Mouse (Mus musculus) embryonic facial prominence, embryonic 13.5 days (tissue): ENCODE measurements at regions not wholly inside any gene's neighbourhood (a gene's known extent, or its start where the extent isn't known, plus 50 kb on each side); places are given as distances from the start of the nearest gene placed in this dataset.

Source experiments
- ATAC-seq: fragments of 200-750 bp; cut with Nextera tagmentation; 2 replicates; pipeline ENCODE4 v1.8.0; 2017; ENCODE audit warnings: low read depth; ENCODE audit not compliant: insufficient number of reproducible peaks, insufficient read depth, low FRiP score, low TSS enrichment
- H3K27ac ChIP-seq: fragments of 300-500 bp; sonication (generic); 2 replicates; pipeline ENCODE4 v1.5.1; 2015; ENCODE audit warnings: moderate library complexity, mild to moderate bottlenecking, inconsistent platforms
- H3K27me3 ChIP-seq: fragments of 300-500 bp; sonication (generic); 2 replicates; pipeline ENCODE4 v1.6.1; 2015; ENCODE audit warnings: mild to moderate bottlenecking, inconsistent platforms
- H3K36me3 ChIP-seq: fragments of 300-500 bp; sonication (generic); 2 replicates; pipeline ENCODE4 v1.6.1; 2015; ENCODE audit warnings: mild to moderate bottlenecking, inconsistent platforms
- H3K4me1 ChIP-seq: fragments of 300-500 bp; sonication (generic); 2 replicates; pipeline ENCODE4 v1.6.1; 2015; ENCODE audit warnings: inconsistent platforms
- H3K4me2 ChIP-seq: fragments of 300-500 bp; sonication (generic); 2 replicates; pipeline ENCODE4 v1.6.1; 2015; ENCODE audit warnings: moderate library complexity, mild to moderate bottlenecking, inconsistent platforms
- H3K4me3 ChIP-seq: fragments of 300-500 bp; sonication (generic); 2 replicates; pipeline ENCODE4 v1.5.1; 2015; ENCODE audit warnings: mild to moderate bottlenecking, inconsistent platforms
- H3K9ac ChIP-seq: fragments of 300-500 bp; sonication (generic); 2 replicates; pipeline ENCODE4 v1.6.1; 2015; ENCODE audit warnings: mild to moderate bottlenecking, inconsistent platforms
- H3K9me3 ChIP-seq: fragments of 300-500 bp; sonication (generic); 2 replicates; pipeline ENCODE4 v1.6.1; 2016; ENCODE audit warnings: inconsistent platforms
- WGBS: fragments of 180-500 bp; shearing (Covaris S2); methylation state at CpG from one replicate; pipeline ENCODE4 v1.1.7; 2015; ENCODE audit warnings: mixed read lengths; 5-methylcytosine and 5-hydroxymethylcytosine counted together

DNA sequence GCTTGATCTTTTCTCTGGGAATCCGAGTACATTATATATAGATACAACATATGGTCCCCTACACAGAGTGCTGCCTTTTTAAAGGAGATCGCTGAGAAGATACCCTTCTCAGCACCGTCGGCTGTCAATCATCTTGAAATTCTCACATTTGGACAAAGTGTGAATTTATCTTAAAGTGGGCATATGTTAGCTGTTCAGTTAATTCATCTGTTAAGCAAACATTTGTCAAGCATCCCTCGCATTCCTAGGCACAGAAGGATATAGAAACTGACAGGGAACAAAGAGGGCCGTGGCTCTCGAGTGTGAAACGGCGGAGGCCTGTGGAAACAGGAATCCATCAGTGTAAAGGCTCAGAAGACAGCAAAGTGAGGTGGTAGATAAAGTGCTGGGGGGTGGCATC is 144.9 kb downstream of the Rsl24d1 start:
- Histone ChIP-seq H3K4me1 (peaks cover 2% of the 10 kb centered on the region; the same call in 1 of the 2 replicates), H3K9ac (no peak overlapping the region), H3K36me3 (no peaks in the 10 kb centered on the region), H3K27ac (no peak overlapping the region), H3K4me2 (no peak overlapping the region), H3K4me3 (no peak overlapping the region), H3K27me3 (no peaks in the 10 kb centered on the region), H3K9me3 (no peaks in the 10 kb centered on the region)
- no peak for ATAC-seq
- 64% methylated on average over 9 of the region's 9 CpGs for WGBS

DNA sequence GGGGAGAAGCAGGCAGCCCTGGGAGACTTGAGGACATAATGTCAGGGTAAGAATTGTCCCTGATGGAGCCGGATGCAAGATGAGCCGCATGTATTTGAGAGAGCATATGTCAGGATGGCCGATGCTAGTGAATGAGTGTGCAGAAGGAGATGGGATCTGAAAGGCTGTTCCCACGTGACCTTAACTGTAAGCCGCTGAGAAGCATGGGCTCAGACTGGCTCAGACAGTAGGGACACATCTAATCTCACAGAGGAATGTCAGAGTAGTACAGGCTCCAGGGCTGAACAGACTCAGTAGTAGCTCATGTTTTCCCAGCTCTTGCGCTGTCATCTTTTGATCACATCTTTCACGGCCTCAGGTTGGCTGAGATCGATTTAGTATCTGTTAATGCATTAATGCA is 145.4 kb downstream of the Rsl24d1 start:
- no peak overlapping the region for H3K4me2 ChIP-seq
- no peak overlapping the region for H3K9ac ChIP-seq
- H3K4me3 ChIP-seq = no peak overlapping the region
- no peaks in the 10 kb centered on the region for H3K36me3 ChIP-seq
- WGBS = 87% methylated on average over 8 of the region's 8 CpGs
- no peaks in the 10 kb centered on the region for H3K27me3 ChIP-seq
- no peak overlapping the region for H3K27ac ChIP-seq
- H3K9me3 ChIP-seq = no peaks in the 10 kb centered on the region
- H3K4me1 ChIP-seq = peaks cover 2% of the 10 kb centered on the region; the same call in 1 of the 2 replicates
- ATAC-seq = no peak

DNA sequence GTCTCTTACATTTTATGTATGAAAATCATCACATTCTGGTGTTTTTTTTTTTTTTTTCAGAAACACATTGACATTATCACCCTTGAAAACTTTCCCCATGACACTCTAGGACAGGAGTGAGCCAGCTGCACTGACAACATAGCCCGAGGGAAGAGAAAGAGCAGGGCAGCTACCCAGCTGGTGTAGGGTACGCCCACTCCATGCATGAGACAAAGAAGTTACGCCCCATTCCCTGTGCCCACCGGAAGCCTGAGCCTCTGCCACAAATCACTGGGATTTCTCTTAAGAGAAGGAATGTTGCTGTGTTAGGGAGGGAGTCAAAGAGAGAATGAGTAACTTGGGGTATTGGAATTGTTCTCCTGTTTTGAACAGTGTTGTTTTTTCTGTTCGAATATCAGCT is 149.5 kb downstream of the Rsl24d1 start:
- 22% methylated on average over 5 of the region's 5 CpGs for WGBS

DNA sequence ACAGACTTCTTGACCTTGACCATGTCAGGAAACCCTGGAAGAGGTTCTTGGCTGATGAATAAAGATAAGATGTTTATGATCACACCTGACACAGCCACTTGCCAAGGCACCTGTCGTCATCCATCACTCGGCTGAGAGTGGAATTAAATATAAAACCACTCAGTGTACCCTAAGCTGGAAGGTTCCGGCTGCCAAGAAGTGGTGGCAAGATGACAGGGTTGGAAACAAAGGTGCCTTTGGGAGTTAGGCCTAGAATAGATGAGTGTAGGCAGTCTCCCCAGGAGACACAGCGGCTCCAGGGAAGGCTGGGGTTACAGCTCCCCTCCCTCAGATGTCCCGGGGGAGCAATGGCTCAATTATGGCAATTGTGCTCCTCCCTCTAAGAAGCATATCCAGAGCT is 157.0 kb downstream of the Rsl24d1 start:
- Histone ChIP-seq H3K9ac (no peak overlapping the region), H3K4me2 (no peak overlapping the region), H3K9me3 (no peaks in the 10 kb centered on the region), H3K4me3 (no peak overlapping the region), H3K4me1 (no peaks in the 10 kb centered on the region), H3K27me3 (no peaks in the 10 kb centered on the region), H3K27ac (no peak overlapping the region), H3K36me3 (no peaks in the 10 kb centered on the region)
- WGBS = 71% methylated on average over 5 of the region's 5 CpGs
- no peak for ATAC-seq

More for the DNA sequence above, 149.5 kb downstream of the Rsl24d1 start:
- Histone ChIP-seq H3K4me3 (no peak overlapping the region), H3K36me3 (no peaks in the 10 kb centered on the region), H3K4me2 (no peak overlapping the region), H3K9me3 (no peaks in the 10 kb centered on the region), H3K27me3 (no peaks in the 10 kb centered on the region), H3K4me1 (peaks cover 2% of the 10 kb centered on the region; the same call in 1 of the 2 replicates), H3K27ac (no peak overlapping the region), H3K9ac (no peak overlapping the region)
- ATAC-seq = no peak

DNA sequence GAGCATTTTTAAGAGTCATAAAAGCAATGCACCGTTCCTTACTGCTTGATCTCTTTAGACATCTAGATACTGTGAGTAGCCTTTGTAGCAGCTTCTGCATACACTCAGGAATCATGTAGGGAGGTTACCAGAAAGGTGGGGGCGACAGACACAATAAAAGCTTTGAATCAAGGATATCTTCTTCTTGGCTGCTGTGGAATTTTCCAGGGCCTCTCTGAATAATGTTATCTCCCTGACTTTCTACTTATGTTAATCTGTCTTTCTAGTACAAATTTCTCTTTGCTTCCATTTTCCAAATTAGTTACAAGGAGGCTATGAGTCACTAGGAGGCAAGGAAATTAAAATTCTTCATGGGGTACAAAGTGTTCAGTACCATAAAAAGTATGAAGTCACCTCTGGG is 159.4 kb downstream of the Rsl24d1 start:
- Histone ChIP-seq H3K4me3 (no peak overlapping the region), H3K27ac (no peak overlapping the region), H3K36me3 (no peaks in the 10 kb centered on the region), H3K9ac (no peak overlapping the region), H3K4me2 (no peak overlapping the region), H3K27me3 (no peaks in the 10 kb centered on the region), H3K9me3 (no peaks in the 10 kb centered on the region), H3K4me1 (0 out of 2 replicates have a peak, but pooled peaks cover 3% of the 10 kb centered on the region)
- ATAC-seq = no peak
- 78% methylated on average over 2 of the region's 2 CpGs for WGBS

DNA sequence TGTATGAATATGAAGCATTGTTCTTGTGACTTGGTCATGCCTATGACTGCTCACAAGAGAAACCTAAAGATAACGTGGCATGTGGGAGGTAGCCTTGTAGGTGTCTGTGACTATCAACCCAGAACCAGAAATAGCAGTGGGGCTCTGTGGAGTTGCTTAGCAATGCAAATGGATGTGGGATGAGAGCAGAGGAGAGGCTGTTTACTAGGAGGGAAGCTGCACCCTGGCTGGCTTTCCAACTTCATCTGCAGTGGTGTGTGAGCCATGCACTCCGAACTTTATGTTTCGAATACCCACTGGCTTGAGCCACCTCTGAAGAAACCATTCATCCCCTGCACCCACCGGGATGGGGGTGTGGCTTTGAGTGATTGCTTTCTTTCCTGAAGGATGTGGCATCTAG is 160.5 kb downstream of the Rsl24d1 start:
- no peaks in the 10 kb centered on the region for H3K36me3 ChIP-seq
- no peaks in the 10 kb centered on the region for H3K27me3 ChIP-seq
- H3K27ac ChIP-seq = no peak overlapping the region
- no peaks in the 10 kb centered on the region for H3K9me3 ChIP-seq
- H3K9ac ChIP-seq = no peak overlapping the region
- 82% methylated on average over 4 of the region's 4 CpGs for WGBS
- ATAC-seq = no peak
- no peak overlapping the region for H3K4me3 ChIP-seq
- no peak overlapping the region for H3K4me2 ChIP-seq
- H3K4me1 ChIP-seq = 0 out of 2 replicates have a peak, but pooled peaks cover 3% of the 10 kb centered on the region

DNA sequence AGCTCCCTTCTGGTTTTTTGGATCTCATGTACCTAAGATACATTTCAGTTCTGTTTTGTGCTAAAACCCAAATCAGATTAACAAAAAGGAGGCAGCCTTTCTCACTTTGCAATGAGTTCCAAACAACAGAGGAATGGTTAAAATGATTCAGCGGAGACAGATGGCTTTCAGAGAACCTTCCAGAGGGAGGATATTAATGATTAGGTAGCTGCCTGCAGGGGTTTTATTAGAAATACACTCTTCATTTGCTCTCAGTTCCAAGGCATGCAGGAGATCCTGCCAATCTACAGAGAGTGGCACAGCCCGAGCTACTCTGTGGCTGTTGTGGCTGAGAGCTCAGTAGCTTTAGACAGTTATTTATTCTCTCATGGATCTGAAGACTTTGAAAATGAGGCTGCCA is 162.4 kb downstream of the Rsl24d1 start:
- Histone ChIP-seq H3K4me2 (no peak overlapping the region), H3K9ac (no peak overlapping the region), H3K4me3 (no peak overlapping the region), H3K9me3 (no peaks in the 10 kb centered on the region), H3K27me3 (no peaks in the 10 kb centered on the region), H3K27ac (no peak overlapping the region), H3K4me1 (0 out of 2 replicates have a peak, but pooled peaks cover 3% of the 10 kb centered on the region), H3K36me3 (no peaks in the 10 kb centered on the region)
- WGBS = 65% methylated on average over 2 of the region's 2 CpGs
- ATAC-seq = no peak

DNA sequence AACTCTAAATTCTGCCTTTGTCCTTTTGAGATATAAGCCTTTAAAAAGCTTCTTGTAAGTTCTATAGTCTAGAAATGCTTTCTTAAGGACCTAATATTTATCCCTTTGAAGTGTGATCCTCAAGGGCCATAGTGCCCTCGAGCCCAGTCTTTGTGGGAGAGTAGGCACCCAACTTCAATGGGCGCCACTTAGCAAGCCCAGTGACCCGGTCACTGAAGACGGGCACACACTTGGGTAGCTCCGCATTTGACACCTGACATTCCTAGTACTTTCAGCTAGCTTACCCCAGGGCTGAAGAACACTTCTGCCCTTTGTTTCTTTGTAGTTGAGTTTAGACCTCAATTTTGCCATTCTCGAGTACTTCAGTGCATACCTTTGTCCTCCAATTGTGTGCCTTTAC is 182.1 kb downstream of the Rsl24d1 start:
- no peak for ATAC-seq
- Histone ChIP-seq H3K9me3 (no peaks in the 10 kb centered on the region), H3K36me3 (no peaks in the 10 kb centered on the region), H3K9ac (no peak overlapping the region), H3K4me3 (no peak overlapping the region), H3K4me2 (no peak overlapping the region), H3K27ac (no peak overlapping the region), H3K4me1 (no peaks in the 10 kb centered on the region), H3K27me3 (no peaks in the 10 kb centered on the region)
- WGBS = 80% methylated on average over 6 of the region's 6 CpGs

DNA sequence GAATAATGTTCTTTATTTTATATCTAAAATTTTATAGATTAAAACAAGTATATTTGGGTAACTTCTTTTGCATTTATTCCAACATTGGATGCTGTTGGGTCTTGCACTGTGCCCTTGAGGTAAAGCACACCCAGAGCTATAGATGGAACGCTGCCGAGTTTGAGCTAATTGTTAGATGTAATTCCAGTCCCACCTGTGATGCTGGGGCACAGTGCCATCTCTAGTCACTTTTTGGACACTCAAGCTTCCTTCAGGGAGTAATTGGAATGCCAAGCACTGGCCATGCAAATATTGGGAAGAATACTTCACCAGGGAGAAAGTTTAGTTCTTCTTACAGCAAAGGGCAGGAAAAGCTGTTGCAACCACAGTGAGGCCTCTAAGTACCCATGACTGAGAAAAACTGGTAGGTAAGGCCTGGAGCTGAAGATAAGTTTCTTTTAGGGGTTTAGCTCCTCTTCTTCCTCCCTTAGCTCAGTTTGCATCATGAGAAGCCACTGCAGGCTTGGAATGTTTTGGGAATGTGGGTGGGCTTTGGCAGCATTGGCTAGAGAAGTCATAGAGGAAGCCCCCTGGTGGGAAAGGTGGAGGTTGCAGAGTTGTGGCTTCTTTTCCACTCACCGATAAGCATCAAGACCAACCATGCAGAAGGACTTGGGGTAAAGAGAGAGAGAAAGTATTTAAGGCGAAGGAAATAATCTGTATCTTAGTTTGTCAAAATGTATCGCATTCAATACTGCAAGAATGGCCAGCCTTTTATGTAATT is 189.1 kb downstream of the Rsl24d1 start:
- Histone ChIP-seq H3K4me1 (no peaks in the 10 kb centered on the region), H3K36me3 (no peaks in the 10 kb centered on the region), H3K4me3 (no peak overlapping the region), H3K27ac (no peak overlapping the region), H3K9ac (no peak overlapping the region), H3K9me3 (no peaks in the 10 kb centered on the region), H3K4me2 (no peak overlapping the region), H3K27me3 (no peaks in the 10 kb centered on the region)
- 86% methylated on average over 5 of the region's 5 CpGs for WGBS
- ATAC-seq = no peak

DNA sequence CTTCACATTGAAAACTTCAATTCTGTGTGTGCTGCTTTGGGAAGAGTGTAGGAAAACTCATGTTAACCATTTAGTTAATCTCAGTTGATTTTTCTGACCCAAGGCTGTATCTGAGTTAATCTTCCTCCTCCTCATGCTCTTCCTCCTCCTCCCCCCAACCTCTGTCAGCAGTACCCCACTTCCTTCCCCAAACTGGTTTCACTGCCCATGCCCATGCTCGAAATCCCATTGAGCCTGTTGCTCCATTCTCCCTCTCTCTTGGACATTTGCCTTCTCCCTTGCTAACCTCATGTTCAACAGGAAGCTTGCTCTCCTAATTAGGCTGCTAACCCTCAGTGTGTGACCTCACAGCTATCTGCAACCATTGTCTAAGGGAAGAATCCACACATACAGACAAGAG is 203.8 kb downstream of the Rsl24d1 start:
- Histone ChIP-seq H3K4me2 (no peak overlapping the region), H3K27me3 (no peaks in the 10 kb centered on the region), H3K4me1 (no peaks in the 10 kb centered on the region), H3K27ac (no peak overlapping the region), H3K9ac (no peak overlapping the region), H3K4me3 (no peak overlapping the region), H3K9me3 (no peaks in the 10 kb centered on the region), H3K36me3 (no peaks in the 10 kb centered on the region)
- ATAC-seq = no peak
- 70% methylated on average over 1 of the region's 1 CpGs for WGBS

DNA sequence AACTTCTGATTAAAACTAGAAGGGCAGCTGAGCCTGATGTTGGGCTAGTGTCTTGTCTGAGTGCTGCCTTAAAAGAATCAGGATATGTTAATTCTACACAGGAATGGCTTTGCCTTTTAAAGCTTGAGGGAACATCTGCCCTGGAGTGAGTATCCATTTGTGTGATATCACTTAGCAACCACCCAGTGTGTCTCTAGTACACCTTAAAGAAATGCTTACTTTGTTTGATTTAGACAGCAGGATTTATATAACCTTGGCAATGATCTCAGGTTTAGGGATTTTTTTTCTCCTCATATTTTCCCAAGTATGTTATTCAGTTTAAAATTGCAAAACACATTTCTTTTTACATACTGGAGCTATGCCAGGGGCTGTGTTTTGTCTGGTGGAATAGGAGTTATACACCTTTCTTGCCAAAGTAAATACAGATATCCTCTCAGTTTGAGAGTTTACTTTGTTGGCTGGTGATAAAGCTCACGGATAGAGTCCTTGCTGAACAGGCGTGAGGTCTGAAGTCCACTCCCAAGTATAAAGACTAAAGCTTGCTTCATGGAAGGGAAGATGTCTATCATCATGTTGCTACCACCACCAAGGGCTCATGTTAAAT is 206.6 kb downstream of the Rsl24d1 start:
- H3K9me3 ChIP-seq = no peaks in the 10 kb centered on the region
- whole genome bisulfite sequencing = 80% methylated on average over 2 of the region's 2 CpGs
- ATAC-seq = no peak
- H3K4me1 ChIP-seq = no peaks in the 10 kb centered on the region
- H3K27ac ChIP-seq = no peak overlapping the region
- no peak overlapping the region for H3K9ac ChIP-seq
- no peaks in the 10 kb centered on the region for H3K27me3 ChIP-seq
- no peak overlapping the region for H3K4me3 ChIP-seq
- H3K36me3 ChIP-seq = no peaks in the 10 kb centered on the region
- H3K4me2 ChIP-seq = no peak overlapping the region

DNA sequence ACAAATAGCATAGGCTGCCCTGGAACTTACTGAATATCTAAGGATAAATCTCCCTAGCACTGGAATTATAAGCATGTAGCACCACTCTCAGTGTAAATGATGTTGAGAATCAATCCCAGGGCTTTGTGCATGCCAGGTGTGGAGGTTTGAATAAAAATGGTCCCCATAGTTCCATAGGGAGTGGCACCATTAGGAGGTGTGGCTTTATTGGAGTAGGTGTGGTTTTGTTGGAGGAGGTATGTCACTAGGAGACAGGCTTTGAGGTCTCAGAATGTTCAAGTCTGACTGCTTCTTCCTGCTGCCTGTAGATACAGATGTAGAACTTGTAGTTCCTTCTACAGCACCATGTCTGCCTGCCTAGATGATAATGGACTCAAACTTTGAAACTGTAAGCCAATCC is 217.8 kb downstream of the Rsl24d1 start:
- H3K4me1 ChIP-seq = no peaks in the 10 kb centered on the region
- H3K36me3 ChIP-seq = no peaks in the 10 kb centered on the region
- H3K27me3 ChIP-seq = no peaks in the 10 kb centered on the region
- no peak for ATAC-seq
- H3K4me3 ChIP-seq = no peak overlapping the region
- H3K9ac ChIP-seq = no peak overlapping the region
- H3K4me2 ChIP-seq = no peak overlapping the region
- H3K27ac ChIP-seq = no peak overlapping the region
- no peaks in the 10 kb centered on the region for H3K9me3 ChIP-seq
